Mouse (Mus musculus) frontal cortex, postnatal 10 days (tissue): ENCODE data around the gene Acot6.

Experiments used
- DNase-seq, 2 experiments: peaks; one replicate each; pipeline ENCODE4 v3.0.0; 2022; ENCODE audit warnings: low spot score in 2 of 2, mixed read lengths in 1 of 2

Acot6 gene

GRCm38 (mm10) chr12:84152352-84153190, 52.1 kb downstream of the Acot6 start:
- no peak for DNase-seq

- no peak for DNase-seq
These were observed 53.0 kb downstream of the Acot6 start for GRCm38 (mm10) chr12:84153414-84153813.

DNA sequence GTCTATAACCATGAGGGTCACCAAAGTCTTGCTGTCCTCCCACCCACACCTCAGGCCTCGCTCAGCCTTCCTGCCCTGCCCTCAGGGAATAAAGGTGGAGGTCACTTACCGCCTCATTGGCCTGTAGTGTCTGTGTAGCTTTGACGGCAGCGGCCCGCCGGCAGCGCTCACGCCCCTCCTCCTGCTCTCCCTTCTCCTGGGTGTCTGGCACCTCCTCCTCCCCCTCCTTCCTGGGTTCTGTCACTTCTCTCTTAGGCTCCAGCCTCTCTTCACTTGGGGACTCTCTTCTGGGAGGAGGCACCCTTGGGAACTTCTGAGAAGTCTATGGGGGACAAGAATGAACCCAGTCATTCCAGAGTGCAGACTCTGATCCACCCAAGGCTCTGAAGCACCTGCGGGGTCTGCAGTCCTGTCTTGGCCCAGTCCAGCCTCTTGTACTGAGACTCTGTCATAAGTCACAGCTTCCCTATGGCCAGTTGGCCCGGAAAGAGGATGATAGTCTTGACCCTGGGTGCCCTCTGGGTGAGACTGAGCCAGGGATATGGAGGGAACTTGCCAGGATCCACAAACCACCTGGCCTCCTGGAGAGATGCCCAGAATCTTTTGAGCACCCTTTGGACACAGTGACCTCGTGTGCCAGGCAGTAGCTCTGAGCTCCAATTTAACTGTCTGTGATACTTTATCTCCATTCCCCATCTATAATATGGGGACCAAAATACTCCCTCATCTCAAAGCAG, 54.5 kb downstream of the Acot6 start:
- DNase-seq = no peak

DNA sequence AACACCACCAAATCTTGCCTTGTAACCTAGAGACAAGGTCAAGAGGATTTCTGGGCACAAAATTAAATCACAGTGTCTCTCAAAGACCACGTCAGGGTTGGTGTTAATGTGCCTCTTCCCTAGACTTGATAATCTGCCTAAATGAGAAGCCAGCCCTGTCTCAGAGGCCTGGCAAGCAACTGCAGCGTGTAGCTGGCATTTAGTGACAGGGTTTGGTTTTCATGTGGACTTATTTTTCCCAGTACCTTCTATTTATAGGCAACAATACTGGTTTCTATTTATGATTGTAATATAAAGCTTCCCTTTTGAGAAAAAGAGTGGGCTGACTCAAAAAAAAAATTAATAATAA, 55.0 kb downstream of the Acot6 start:
- DNase-seq = no peak

GRCm38 (mm10) chr12:84156210-84156609, 55.8 kb downstream of the Acot6 start:
- no peak for DNase-seq

DNA sequence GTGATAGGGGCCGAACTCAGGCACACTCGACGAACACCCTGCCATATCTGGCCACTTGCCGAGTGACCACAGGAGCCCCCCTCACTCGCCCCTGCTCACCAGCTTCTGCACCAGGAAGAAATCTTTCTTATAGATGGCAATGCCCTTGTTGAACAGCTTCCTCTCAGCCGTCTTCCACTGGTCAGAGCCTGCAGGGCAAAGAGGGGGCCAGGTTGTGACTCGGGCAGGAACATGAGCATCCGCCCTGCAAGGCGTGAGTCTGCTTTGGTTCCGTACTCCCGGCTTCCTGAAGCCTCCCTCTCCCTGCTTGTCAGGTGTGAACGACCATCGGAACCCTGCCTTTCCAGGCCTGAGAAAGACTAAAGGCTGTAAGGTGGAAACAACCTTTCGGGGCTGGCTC, 57.7 kb downstream of the Acot6 start:
- no peak for DNase-seq

GRCm38 (mm10) chr12:84160491-84160890, 60.0 kb downstream of the Acot6 start:
- no peak for DNase-seq
